Mouse (Mus musculus): ENCODE results near the gene Lef1. TPM values are rescaled to one million over a fixed set of nuclear protein-coding genes. Genes with fewer than 3 reads are reported as not detected.

The Lef1 gene
- total RNA-seq, 1 experiment: 11.1 TPM

GRCm38 (mm10) chr3:131263766-131264486 is 153.7 kb downstream of the Lef1 start:
- H3K4me1 ChIP-seq (ENCODE audit: control insufficient read depth in 2 of 2, insufficient read depth in 2 of 2, low read length in 2 of 2, poor library complexity in 1 of 2): peaks cover 0 to 2% of the 10 kb centered on the region in 2 experiments; a peak in 1 of 4 replicates
- H3K27ac ChIP-seq (ENCODE audit: insufficient read depth, low read depth, low read length, poor library complexity, severe bottlenecking): no peak overlapping the region
- peaks cover 2% of the 10 kb centered on the region; the same call in 1 of the 2 replicates for H3K36me3 ChIP-seq (ENCODE audit: control insufficient read depth, insufficient read depth, low read length, poor library complexity, severe bottlenecking)
- in situ Hi-C loops (cut with MboI; ENCODE audit: low sequenced_read_pairs in 2 of 2, unreplicated experiment in 2 of 2): no loop called here
- H3K9ac ChIP-seq (ENCODE audit: insufficient read depth, low read depth, low read length, poor library complexity, severe bottlenecking): no peak overlapping the region
- TF ChIP-seq MAFK (IDR thresholded peaks at IDR 0.05; ENCODE audit: insufficient read depth, low read depth, low read length) (no peak), HCFC1 (IDR thresholded peaks at IDR 0.05; ENCODE audit: borderline replicate concordance, insufficient read depth, low read length) (no peak), ZC3H11A (IDR thresholded peaks at IDR 0.05; ENCODE audit: borderline replicate concordance, low read depth, low read length) (no peak), CHD2 (IDR thresholded peaks at IDR 0.05; ENCODE audit: low read depth, low read length) (no peak), ZNF384 (IDR thresholded peaks at IDR 0.05; ENCODE audit: low read depth, low read length) (no peak)
- DNase-seq (ENCODE audit: low read depth, low spot score): no peak
- no peaks in the 10 kb centered on the region for H3K9me3 ChIP-seq (ENCODE audit: control insufficient read depth, insufficient read depth, low read depth, low read length)
- no peak overlapping the region for H3K4me3 ChIP-seq (ENCODE audit: insufficient read depth in 1 of 2, low read depth in 1 of 2, low read length in 2 of 2, poor library complexity in 1 of 2, severe bottlenecking in 1 of 2)

GRCm38 (mm10) chr3:131265516-131265915 is 155.2 kb downstream of the Lef1 start:
- Histone ChIP-seq H3K36me3 (ENCODE audit: control insufficient read depth, insufficient read depth, low read length, poor library complexity, severe bottlenecking) (peaks cover 2% of the 10 kb centered on the region; the same call in 1 of the 2 replicates), H3K4me3 (ENCODE audit: insufficient read depth in 1 of 2, low read depth in 1 of 2, low read length in 2 of 2, poor library complexity in 1 of 2, severe bottlenecking in 1 of 2) (no peak overlapping the region), H3K9ac (ENCODE audit: insufficient read depth, low read depth, low read length, poor library complexity, severe bottlenecking) (no peak overlapping the region), H3K27ac (ENCODE audit: insufficient read depth, low read depth, low read length, poor library complexity, severe bottlenecking) (no peak overlapping the region), H3K4me1 (ENCODE audit: control insufficient read depth in 2 of 2, insufficient read depth in 2 of 2, low read length in 2 of 2, poor library complexity in 1 of 2) (peaks cover 2 to 4% of the 10 kb centered on the region in 2 experiments; a peak in 2 of 4 replicates), H3K9me3 (ENCODE audit: control insufficient read depth, insufficient read depth, low read depth, low read length) (no peaks in the 10 kb centered on the region)
- in situ Hi-C loops (cut with MboI; ENCODE audit: low sequenced_read_pairs in 2 of 2, unreplicated experiment in 2 of 2): no loop called here
- TF ChIP-seq HCFC1 (IDR thresholded peaks at IDR 0.05; ENCODE audit: borderline replicate concordance, insufficient read depth, low read length) (no peak), MAFK (IDR thresholded peaks at IDR 0.05; ENCODE audit: insufficient read depth, low read depth, low read length) (no peak)
- no peak for DNase-seq (ENCODE audit: low read depth, low spot score)

- H3K36me3 ChIP-seq (ENCODE audit: control insufficient read depth, insufficient read depth, low read length, poor library complexity, severe bottlenecking): peaks cover 2% of the 10 kb centered on the region; the same call in 1 of the 2 replicates
- no peak overlapping the region for H3K27ac ChIP-seq (ENCODE audit: insufficient read depth, low read depth, low read length, poor library complexity, severe bottlenecking)
- H3K9me3 ChIP-seq (ENCODE audit: control insufficient read depth, insufficient read depth, low read depth, low read length): no peaks in the 10 kb centered on the region
- no peak for DNase-seq (ENCODE audit: low read depth, low spot score)
- TF ChIP-seq ZNF384 (IDR thresholded peaks at IDR 0.05; ENCODE audit: low read depth, low read length) (no peak), MAFK (IDR thresholded peaks at IDR 0.05; ENCODE audit: insufficient read depth, low read depth, low read length) (no peak), CHD2 (IDR thresholded peaks at IDR 0.05; ENCODE audit: low read depth, low read length) (no peak)
- in situ Hi-C loops (cut with MboI; ENCODE audit: low sequenced_read_pairs in 2 of 2, unreplicated experiment in 2 of 2): no loop called here
- peaks cover 2 to 6% of the 10 kb centered on the region in 2 experiments; a peak in 2 of 4 replicates for H3K4me1 ChIP-seq (ENCODE audit: control insufficient read depth in 2 of 2, insufficient read depth in 2 of 2, low read length in 2 of 2, poor library complexity in 1 of 2)
- no peak overlapping the region for H3K4me3 ChIP-seq (ENCODE audit: insufficient read depth in 1 of 2, low read depth in 1 of 2, low read length in 2 of 2, poor library complexity in 1 of 2, severe bottlenecking in 1 of 2)
- no peak overlapping the region for H3K9ac ChIP-seq (ENCODE audit: insufficient read depth, low read depth, low read length, poor library complexity, severe bottlenecking)
These were observed 156.2 kb downstream of the Lef1 start for GRCm38 (mm10) chr3:131266366-131267050.

- Histone ChIP-seq H3K4me3 (ENCODE audit: insufficient read depth in 1 of 2, low read depth in 1 of 2, low read length in 2 of 2, poor library complexity in 1 of 2, severe bottlenecking in 1 of 2) (peak overlapping the region in 1 of 2 experiments; percentile 12; a peak in 1 of 4 replicates), H3K9me3 (ENCODE audit: control insufficient read depth, insufficient read depth, low read depth, low read length) (no peaks in the 10 kb centered on the region), H3K4me1 (ENCODE audit: control insufficient read depth in 2 of 2, insufficient read depth in 2 of 2, low read length in 2 of 2, poor library complexity in 1 of 2) (peaks cover 2 to 6% of the 10 kb centered on the region in 2 experiments; a peak in 2 of 4 replicates), H3K9ac (ENCODE audit: insufficient read depth, low read depth, low read length, poor library complexity, severe bottlenecking) (no peak overlapping the region), H3K36me3 (ENCODE audit: control insufficient read depth, insufficient read depth, low read length, poor library complexity, severe bottlenecking) (no peaks in the 10 kb centered on the region), H3K27ac (ENCODE audit: insufficient read depth, low read depth, low read length, poor library complexity, severe bottlenecking) (no peak overlapping the region)
- no peak for DNase-seq (ENCODE audit: low read depth, low spot score)
- in situ Hi-C loops (cut with MboI; ENCODE audit: low sequenced_read_pairs in 2 of 2, unreplicated experiment in 2 of 2): no loop called here
- TF ChIP-seq ZC3H11A (IDR thresholded peaks at IDR 0.05; ENCODE audit: borderline replicate concordance, low read depth, low read length) (no peak), ZNF384 (IDR thresholded peaks at IDR 0.05; ENCODE audit: low read depth, low read length) (no peak), CHD2 (IDR thresholded peaks at IDR 0.05; ENCODE audit: low read depth, low read length) (no peak), MAFK (IDR thresholded peaks at IDR 0.05; ENCODE audit: insufficient read depth, low read depth, low read length) (no peak), HCFC1 (IDR thresholded peaks at IDR 0.05; ENCODE audit: borderline replicate concordance, insufficient read depth, low read length) (no peak)
These were observed 160.1 kb downstream of the Lef1 start for GRCm38 (mm10) chr3:131270381-131270780.

All from ES-E14 (cell line).